Mouse (Mus musculus) limb, embryonic 11.5 days (tissue): Measurements from ENCODE around the gene Ccdc85b. TPM values are rescaled to one million over a fixed set of nuclear protein-coding genes. Genes with fewer than 3 reads are reported as not detected.

Experiments used
- ATAC-seq: fragments of 200-750 bp; cut with Nextera tagmentation; 2 replicates; pipeline ENCODE4 v1.8.0; 2017; ENCODE audit warnings: low read depth; ENCODE audit not compliant: insufficient number of reproducible peaks, low FRiP score, low TSS enrichment
- DNase-seq: peaks from one replicate; pipeline ENCODE4 v3.0.0-alpha.2; 2015; ENCODE audit warnings: low spot score
- H3K27ac ChIP-seq: fragments of 300-500 bp; sonication (generic); replicated peaks from 2 replicates; pipeline ENCODE4 v1.5.1; 2014; ENCODE audit warnings: low read depth, mild to moderate bottlenecking, low read length
- H3K27me3 ChIP-seq: fragments of 300-500 bp; sonication (generic); 2 replicates; pipeline ENCODE4 v1.6.1; 2014; ENCODE audit warnings: mild to moderate bottlenecking, low read length, mixed read lengths; ENCODE audit not compliant: control insufficient read depth, insufficient read depth
- H3K36me3 ChIP-seq: fragments of 300-500 bp; sonication (generic); 2 replicates; pipeline ENCODE4 v1.6.1; 2014; ENCODE audit warnings: mild to moderate bottlenecking, low read length, moderate library complexity, mixed read lengths; ENCODE audit not compliant: control insufficient read depth, insufficient read depth
- H3K4me1 ChIP-seq: fragments of 300-500 bp; sonication (generic); 2 replicates; pipeline ENCODE4 v1.6.1; 2014; ENCODE audit warnings: low read length, mixed read lengths; ENCODE audit not compliant: control insufficient read depth, insufficient read depth
- H3K4me2 ChIP-seq: fragments of 300-500 bp; sonication (generic); 2 replicates; pipeline ENCODE4 v1.6.1; 2014; ENCODE audit warnings: low read depth, mild to moderate bottlenecking, moderate library complexity; ENCODE audit not compliant: severe bottlenecking
- H3K4me3 ChIP-seq: fragments of 300-500 bp; sonication (generic); 2 replicates; pipeline ENCODE4 v1.5.1; 2014; ENCODE audit warnings: low read depth, low read length
- H3K9ac ChIP-seq: fragments of 300-500 bp; sonication (generic); 2 replicates; pipeline ENCODE4 v1.6.1; 2014; ENCODE audit warnings: mild to moderate bottlenecking, low read length
- H3K9me3 ChIP-seq: fragments of 300-500 bp; sonication (generic); 2 replicates; pipeline ENCODE4 v1.6.1; 2016; ENCODE audit warnings: low read length; ENCODE audit not compliant: control insufficient read depth
- WGBS: fragments of 180-500 bp; shearing (Covaris S2); extraction: QIAGEN DNeasy Blood & Tissue Kit; methylation state at CpG from one replicate; pipeline ENCODE4 v1.1.7; 2014; 5-methylcytosine and 5-hydroxymethylcytosine counted together
- polyA plus RNA-seq: library from polyadenylated mRNA; unstranded; fragments of >200 nt; fragmentation: Nextera tagmentation; extraction: Ambion mirVana; gene quantifications from 2 replicates; pipeline ENCODE4 v1.2.1, GENCODE M21; 2014

Ccdc85b gene
- polyA plus RNA-seq, 1 experiment from 2014 or later, result 7.9 TPM

- peaks cover 15% of the 10 kb centered on the region for H3K4me1 ChIP-seq
- H3K27me3 ChIP-seq, result peaks cover 30% of the 10 kb centered on the region
- DNase-seq (no peak), ATAC-seq (no peak)
- no peak overlapping the region for H3K4me2 ChIP-seq
- H3K36me3 ChIP-seq, result no peaks in the 10 kb centered on the region
- H3K4me3 ChIP-seq, result no peak overlapping the region
- no peak overlapping the region for H3K9ac ChIP-seq
- 60% methylated on average over 9 of the region's 9 CpGs for WGBS
- no peaks in the 10 kb centered on the region for H3K9me3 ChIP-seq
- H3K27ac ChIP-seq, result no peak overlapping the region
These were observed 13.3 kb downstream of the Ccdc85b start for GRCm38 (mm10) chr19:5444371-5444908.

- H3K27ac ChIP-seq, result peak overlapping the region; percentile 1; the same call in 1 of the 2 replicates
- WGBS, result 63% methylated on average over 7 of the region's 7 CpGs
- no peaks in the 10 kb centered on the region for H3K36me3 ChIP-seq
- DNase-seq, result no peak
- H3K27me3 ChIP-seq, result no peaks in the 10 kb centered on the region
- H3K9ac ChIP-seq, result peak overlapping the region; percentile 14; the same call in 1 of the 2 replicates
- H3K9me3 ChIP-seq, result no peaks in the 10 kb centered on the region
- peak overlapping the region; percentile 7; the same call in 1 of the 2 replicates for H3K4me3 ChIP-seq
- H3K4me1 ChIP-seq, result peaks cover 12% of the 10 kb centered on the region
- peak overlapping the region; percentile 45 for H3K4me2 ChIP-seq
- no peak for ATAC-seq
These were observed 23.7 kb downstream of the Ccdc85b start for GRCm38 (mm10) chr19:5433951-5434350.

- DNase-seq (peak; percentile 60), ATAC-seq (peak; percentile 52; the same call in 1 of the 2 replicates)
- Histone ChIP-seq H3K27ac (peak overlapping the region; percentile 1), H3K27me3 (no peaks in the 10 kb centered on the region), H3K4me3 (peak overlapping the region; percentile 7; the same call in 1 of the 2 replicates), H3K4me1 (peaks cover 12% of the 10 kb centered on the region), H3K9me3 (no peaks in the 10 kb centered on the region), H3K36me3 (no peaks in the 10 kb centered on the region), H3K4me2 (peak overlapping the region; percentile 45), H3K9ac (peak overlapping the region; percentile 14)
- 9% methylated on average over 16 of the region's 16 CpGs for WGBS
These were observed 24.5 kb downstream of the Ccdc85b start for GRCm38 (mm10) chr19:5432992-5433852.

GRCm38 (mm10) chr19:5431911-5432464, 25.7 kb downstream of the Ccdc85b start:
- 81% methylated on average over 4 of the region's 4 CpGs for WGBS
- no peak for ATAC-seq
- H3K4me3 ChIP-seq, result no peak overlapping the region
- H3K36me3 ChIP-seq, result peaks cover 3% of the 10 kb centered on the region; the same call in 1 of the 2 replicates
- no peak overlapping the region for H3K27ac ChIP-seq
- no peak overlapping the region for H3K4me2 ChIP-seq
- H3K9ac ChIP-seq, result no peak overlapping the region
- H3K27me3 ChIP-seq, result no peaks in the 10 kb centered on the region
- DNase-seq, result no peak
- H3K9me3 ChIP-seq, result no peaks in the 10 kb centered on the region
- H3K4me1 ChIP-seq, result peaks cover 12% of the 10 kb centered on the region

- no peak overlapping the region for H3K27ac ChIP-seq
- no peak overlapping the region for H3K9ac ChIP-seq
- no peak overlapping the region for H3K4me3 ChIP-seq
- H3K36me3 ChIP-seq, result peaks cover 9% of the 10 kb centered on the region; the same call in 1 of the 2 replicates
- H3K9me3 ChIP-seq, result no peaks in the 10 kb centered on the region
- DNase-seq (no peak), ATAC-seq (no peak)
- H3K4me2 ChIP-seq, result no peak overlapping the region
- no peaks in the 10 kb centered on the region for H3K27me3 ChIP-seq
- WGBS, result 83% methylated on average over 1 of the region's 1 CpGs
- peaks cover 21% of the 10 kb centered on the region for H3K4me1 ChIP-seq
These were observed 27.3 kb downstream of the Ccdc85b start for GRCm38 (mm10) chr19:5430408-5430807.

GRCm38 (mm10) chr19:5429806-5430205, 27.9 kb downstream of the Ccdc85b start:
- ATAC-seq, result no peak
- 72% methylated on average over 8 of the region's 8 CpGs for WGBS
- H3K9ac ChIP-seq, result no peak overlapping the region

GRCm38 (mm10) chr19:5429219-5429618, 28.5 kb downstream of the Ccdc85b start:
- Histone ChIP-seq H3K36me3 (peaks cover 9% of the 10 kb centered on the region; the same call in 1 of the 2 replicates), H3K4me1 (peaks cover 21% of the 10 kb centered on the region), H3K9me3 (no peaks in the 10 kb centered on the region), H3K4me3 (no peak overlapping the region), H3K27ac (no peak overlapping the region), H3K27me3 (no peaks in the 10 kb centered on the region), H3K4me2 (no peak overlapping the region), H3K9ac (no peak overlapping the region)
- DNase-seq (no peak), ATAC-seq (no peak)
- WGBS, result 77% methylated on average over 4 of the region's 4 CpGs

More at GRCm38 (mm10) chr19:5429806-5430205, 27.9 kb downstream of the Ccdc85b start:
- Histone ChIP-seq H3K27ac (no peak overlapping the region), H3K27me3 (no peaks in the 10 kb centered on the region), H3K9me3 (no peaks in the 10 kb centered on the region), H3K4me3 (no peak overlapping the region), H3K36me3 (peaks cover 9% of the 10 kb centered on the region; the same call in 1 of the 2 replicates), H3K4me1 (peaks cover 21% of the 10 kb centered on the region), H3K4me2 (no peak overlapping the region)
- no peak for DNase-seq

GRCm38 (mm10) chr19:5428083-5428482, 29.6 kb downstream of the Ccdc85b start:
- ATAC-seq (no peak), DNase-seq (no peak)
- Histone ChIP-seq H3K27me3 (no peaks in the 10 kb centered on the region), H3K4me1 (peaks cover 18% of the 10 kb centered on the region), H3K36me3 (peaks cover 9% of the 10 kb centered on the region; the same call in 1 of the 2 replicates), H3K4me3 (no peak overlapping the region), H3K4me2 (no peak overlapping the region), H3K27ac (no peak overlapping the region), H3K9me3 (no peaks in the 10 kb centered on the region), H3K9ac (no peak overlapping the region)
- 84% methylated on average over 2 of the region's 2 CpGs for WGBS
